24 mouse cellular contexts compared by ENCODE assay signal in genomic region chr1:135538441-135539265, GRCm38 (mm10).
DNase-seq lines count a peak whose midpoint lies in the region; ATAC-seq and TF ChIP-seq lines count a peak whose summit lies in the region.
"Had no signal": no experiment of that assay in that cellular context is flagged by ENCODE, and none has a peak within 500 bp of the region (broad histone marks: within the 10 kb centered on the region; RNA-seq: fewer than 3 reads in every experiment).

No protein-coding gene starts in this region.

- H3K27me3 ChIP-seq in forebrain, embryonic 10.5 days (ENCODE audit: poor library complexity, severe bottlenecking) = no peaks in the 10 kb centered on the region
- H3K27me3 ChIP-seq in forebrain, embryonic 13.5 days = no peaks in the 10 kb centered on the region
- no peaks in the 10 kb centered on the region for H3K27me3 ChIP-seq in lung, postnatal 0 days (replicated peaks; ENCODE audit: insufficient read depth, low read length)
- H3K27me3 ChIP-seq in heart, embryonic 16.5 days (ENCODE audit: control insufficient read depth, insufficient read depth, low read length) = no peaks in the 10 kb centered on the region
- no peaks in the 10 kb centered on the region for H3K27me3 ChIP-seq in stomach, postnatal 0 days (ENCODE audit: control insufficient read depth, insufficient read depth, low read length)
- H3K27me3 ChIP-seq: CH12.LX; forebrain, embryonic 15.5 days; limb, embryonic 15.5 days; liver, embryonic 15.5 days; megakaryocyte, embryonic 14.5 days; neural tube, embryonic 13.5 days had no signal

- H3K9ac ChIP-seq in forebrain, embryonic 13.5 days = no peak overlapping the region
- H3K9ac ChIP-seq in lung, postnatal 0 days (replicated peaks; ENCODE audit: low read depth) = no peak overlapping the region
- H3K9ac ChIP-seq in heart, embryonic 16.5 days (ENCODE audit: low read length) = no peak overlapping the region; the same call in 1 of the 2 replicates
- H3K9ac ChIP-seq in stomach, postnatal 0 days (ENCODE audit: low read length) = no peak overlapping the region
- H3K9ac ChIP-seq: forebrain, embryonic 15.5 days; hindbrain, embryonic 14.5 days; limb, embryonic 15.5 days; liver, embryonic 15.5 days; neural tube, embryonic 13.5 days had no signal

- H3K4me2 ChIP-seq in forebrain, embryonic 13.5 days = no peak overlapping the region
- no peak overlapping the region for H3K4me2 ChIP-seq in lung, postnatal 0 days (replicated peaks; ENCODE audit: low read depth, low read length)
- no peak overlapping the region for H3K4me2 ChIP-seq in heart, embryonic 16.5 days (ENCODE audit: low read depth, low read length)
- H3K4me2 ChIP-seq in stomach, postnatal 0 days (replicated peaks; ENCODE audit: low read depth) = no peak overlapping the region
- H3K4me2 ChIP-seq: forebrain, embryonic 15.5 days; hindbrain, embryonic 14.5 days; limb, embryonic 15.5 days; liver, embryonic 15.5 days; neural tube, embryonic 13.5 days had no signal

- ATAC-seq in forebrain, embryonic 13.5 days = no peak
- ATAC-seq in lung, postnatal 0 days = no peak
- no peak for ATAC-seq in heart, embryonic 16.5 days (replicated peaks; ENCODE audit: extremely low read depth, insufficient read depth, low FRiP score)
- no peak for ATAC-seq in stomach, postnatal 0 days (ENCODE audit: low FRiP score, low TSS enrichment)
- ATAC-seq: forebrain, embryonic 15.5 days had no signal

- 0 out of 2 replicates have a peak overlapping the region, but pooled peaks have one; percentile 15 for H3K27ac ChIP-seq in forebrain, embryonic 10.5 days
- H3K27ac ChIP-seq in forebrain, embryonic 13.5 days = no peak overlapping the region
- 0 out of 2 replicates have a peak overlapping the region, but pooled peaks have one; percentile 20 for H3K27ac ChIP-seq in lung, postnatal 0 days (ENCODE audit: low read length)
- peak overlapping the region; percentile 64 for H3K27ac ChIP-seq in heart, embryonic 16.5 days (ENCODE audit: low read length)
- 0 out of 2 replicates have a peak overlapping the region, but pooled peaks have one; percentile 13 for H3K27ac ChIP-seq in stomach, postnatal 0 days (replicated peaks)
- H3K27ac ChIP-seq: forebrain, embryonic 15.5 days; hindbrain, embryonic 14.5 days; layer of hippocampus, adult 2 months; limb, embryonic 15.5 days; liver, embryonic 15.5 days; neural tube, embryonic 13.5 days had no signal

- DNase-seq in forebrain, embryonic 10.5 days (ENCODE audit: extremely low spot score, low spot score) = no peak
- peak; percentile 62 for DNase-seq in lung, postnatal 0 days (ENCODE audit: low spot score)
- DNase-seq in lung, postnatal 10 days = no peak
- no peak for DNase-seq in stomach, postnatal 0 days (ENCODE audit: low spot score)
- no peak for DNase-seq in right cerebral cortex, adult 2 months (ENCODE audit: low spot score in 2 of 2)
- no peak for DNase-seq in layer of hippocampus, adult 18-20 months (ENCODE audit: low spot score in 2 of 2)
- DNase-seq: adrenal gland, adult 2 months; cerebellum, adult 9-11 months; kidney, adult 8-10 months; midbrain, embryonic 14.5 days; right cerebral cortex, adult 18-20 months; spleen, adult 18-20 months; thymus, adult 18-20 months had no signal

- H3K4me3 ChIP-seq in forebrain, embryonic 10.5 days = no peak overlapping the region
- no peak overlapping the region for H3K4me3 ChIP-seq in forebrain, embryonic 13.5 days
- H3K4me3 ChIP-seq in lung, postnatal 0 days (ENCODE audit: low read depth, low read length) = no peak overlapping the region
- no peak overlapping the region for H3K4me3 ChIP-seq in heart, embryonic 16.5 days (ENCODE audit: low read length)
- H3K4me3 ChIP-seq in stomach, postnatal 0 days (ENCODE audit: low read depth, low read length) = no peak overlapping the region
- H3K4me3 ChIP-seq: erythroblast, embryonic 14.5 days; forebrain, embryonic 15.5 days; layer of hippocampus, adult 2 months; limb, embryonic 15.5 days; liver, embryonic 15.5 days; megakaryocyte, embryonic 14.5 days; neural tube, embryonic 13.5 days had no signal

- TF ChIP-seq EP300 in lung, postnatal 0 days (IDR thresholded peaks at IDR 0.05) = no peak
- no peak for TF ChIP-seq EP300 in stomach, postnatal 0 days (optimal IDR thresholded peaks at IDR 0.05)

- no peaks in the 10 kb centered on the region for H3K9me3 ChIP-seq in forebrain, embryonic 10.5 days
- no peaks in the 10 kb centered on the region for H3K9me3 ChIP-seq in forebrain, embryonic 13.5 days (replicated peaks)
- H3K9me3 ChIP-seq in lung, postnatal 0 days (ENCODE audit: low read length) = no peaks in the 10 kb centered on the region
- no peaks in the 10 kb centered on the region for H3K9me3 ChIP-seq in heart, embryonic 16.5 days (replicated peaks; ENCODE audit: control insufficient read depth, low read length)
- no peaks in the 10 kb centered on the region for H3K9me3 ChIP-seq in stomach, postnatal 0 days (ENCODE audit: control insufficient read depth, low read length)
- H3K9me3 ChIP-seq: forebrain, embryonic 15.5 days; limb, embryonic 15.5 days; liver, embryonic 15.5 days; megakaryocyte, embryonic 14.5 days; neural tube, embryonic 13.5 days had no signal

- peaks cover 23% of the 10 kb centered on the region for H3K36me3 ChIP-seq in forebrain, embryonic 10.5 days (replicated peaks)
- peaks cover 31% of the 10 kb centered on the region for H3K36me3 ChIP-seq in forebrain, embryonic 13.5 days (ENCODE audit: poor library complexity, severe bottlenecking)
- no peaks in the 10 kb centered on the region for H3K36me3 ChIP-seq in lung, postnatal 0 days (ENCODE audit: insufficient read depth, low read length)
- H3K36me3 ChIP-seq in heart, embryonic 16.5 days (ENCODE audit: control insufficient read depth, insufficient read depth) = no peaks in the 10 kb centered on the region
- no peaks in the 10 kb centered on the region for H3K36me3 ChIP-seq in stomach, postnatal 0 days (ENCODE audit: control insufficient read depth, insufficient read depth, low read length)
- H3K36me3 ChIP-seq: liver, embryonic 15.5 days had no signal

- peaks cover 44% of the 10 kb centered on the region for H3K4me1 ChIP-seq in forebrain, embryonic 10.5 days
- peaks cover 5% of the 10 kb centered on the region; the same call in 1 of the 2 replicates for H3K4me1 ChIP-seq in forebrain, embryonic 13.5 days
- no peaks in the 10 kb centered on the region for H3K4me1 ChIP-seq in lung, postnatal 0 days (ENCODE audit: insufficient read depth, low read depth, low read length)
- peaks cover 55% of the 10 kb centered on the region for H3K4me1 ChIP-seq in heart, embryonic 16.5 days (ENCODE audit: control insufficient read depth, insufficient read depth, low read length)
- H3K4me1 ChIP-seq in stomach, postnatal 0 days (replicated peaks; ENCODE audit: control insufficient read depth, insufficient read depth) = 0 out of 2 replicates have a peak, but pooled peaks cover 5% of the 10 kb centered on the region
- H3K4me1 ChIP-seq: liver, embryonic 15.5 days had no signal

- WGBS in forebrain, embryonic 10.5 days = 82% methylated on average over 12 of the region's 12 CpGs
- WGBS in forebrain, embryonic 13.5 days = 75% methylated on average over 12 of the region's 12 CpGs
- WGBS in lung, postnatal 0 days = 56% methylated on average over 12 of the region's 12 CpGs
- WGBS in heart, embryonic 16.5 days = 62% methylated on average over 12 of the region's 12 CpGs
- 76% methylated on average over 12 of the region's 12 CpGs for WGBS in stomach, postnatal 0 days

- TF ChIP-seq CTCF in lung, postnatal 0 days (IDR thresholded peaks at IDR 0.05) = no peak
- TF ChIP-seq CTCF in stomach, postnatal 0 days (IDR thresholded peaks at IDR 0.05; ENCODE audit: low read depth) = no peak
